Mouse (Mus musculus) lung, postnatal 0 days (tissue): ENCODE measurements around the gene Srarp. TPM values are rescaled to one million over a fixed set of nuclear protein-coding genes. Genes with fewer than 3 reads are reported as not detected.

Source experiments
- ATAC-seq: fragments of 200-750 bp; cut with Nextera tagmentation; 2 replicates; pipeline ENCODE4 v1.8.0; 2017; ENCODE audit warnings: moderate library complexity
- DNase-seq: peaks from one replicate; pipeline ENCODE4 v3.0.0-alpha.2; 2016; ENCODE audit warnings: low spot score
- H3K27ac ChIP-seq: fragments of 300-500 bp; sonication (generic); 2 replicates; pipeline ENCODE4 v1.5.1; 2014; ENCODE audit warnings: antibody characterized with exemption, mild to moderate bottlenecking, low read length, mixed read lengths
- H3K27me3 ChIP-seq: fragments of 300-500 bp; sonication (generic); replicated peaks from 2 replicates; pipeline ENCODE4 v1.6.1; 2014; ENCODE audit warnings: low read length, mixed read lengths; ENCODE audit not compliant: insufficient read depth
- H3K36me3 ChIP-seq: fragments of 300-500 bp; sonication (generic); 2 replicates; pipeline ENCODE4 v1.6.1; 2014; ENCODE audit warnings: low read length, mixed read lengths; ENCODE audit not compliant: insufficient read depth
- H3K4me1 ChIP-seq: fragments of 300-500 bp; sonication (generic); 2 replicates; pipeline ENCODE4 v1.6.1; 2014; ENCODE audit warnings: antibody characterized with exemption, low read depth, low read length, mixed read lengths; ENCODE audit not compliant: insufficient read depth
- H3K4me2 ChIP-seq: fragments of 300-500 bp; sonication (generic); replicated peaks from 2 replicates; pipeline ENCODE4 v1.6.1; 2014; ENCODE audit warnings: low read depth, mild to moderate bottlenecking, low read length, moderate library complexity, mixed read lengths
- H3K4me3 ChIP-seq: fragments of 300-500 bp; sonication (generic); 2 replicates; pipeline ENCODE4 v1.5.1; 2014; ENCODE audit warnings: low read depth, low read length
- H3K9ac ChIP-seq: fragments of 300-500 bp; sonication (generic); replicated peaks from 2 replicates; pipeline ENCODE4 v1.6.1; 2014; ENCODE audit warnings: low read depth, mild to moderate bottlenecking
- H3K9me3 ChIP-seq: fragments of 300-500 bp; sonication (generic); 2 replicates; pipeline ENCODE4 v1.6.1; 2016; ENCODE audit warnings: low read length, mixed read lengths
- CTCF ChIP-seq: IDR thresholded peaks from 2 replicates; pipeline ENCODE4 v1.5.1; 2016; ENCODE audit warnings: antibody characterized with exemption, mild to moderate bottlenecking
- EP300 ChIP-seq: IDR thresholded peaks from 2 replicates; pipeline ENCODE4 v1.6.1; 2016; ENCODE audit warnings: antibody characterized with exemption, mild to moderate bottlenecking, control low read depth
- WGBS: fragments of 180-500 bp; shearing (Covaris S2); extraction: QIAGEN DNeasy Blood & Tissue Kit; methylation state at CpG from one replicate; pipeline ENCODE4 v1.1.7; 2014; 5-methylcytosine and 5-hydroxymethylcytosine counted together
- polyA plus RNA-seq: library from polyadenylated mRNA; unstranded; fragments of >200 nt; fragmentation: Nextera tagmentation; extraction: Ambion mirVana; gene quantifications from 2 replicates; pipeline ENCODE4 v1.2.1, GENCODE M21; 2015

Srarp gene
- polyA plus RNA-seq, 1 experiment from 2014 or later = not detected

DNA sequence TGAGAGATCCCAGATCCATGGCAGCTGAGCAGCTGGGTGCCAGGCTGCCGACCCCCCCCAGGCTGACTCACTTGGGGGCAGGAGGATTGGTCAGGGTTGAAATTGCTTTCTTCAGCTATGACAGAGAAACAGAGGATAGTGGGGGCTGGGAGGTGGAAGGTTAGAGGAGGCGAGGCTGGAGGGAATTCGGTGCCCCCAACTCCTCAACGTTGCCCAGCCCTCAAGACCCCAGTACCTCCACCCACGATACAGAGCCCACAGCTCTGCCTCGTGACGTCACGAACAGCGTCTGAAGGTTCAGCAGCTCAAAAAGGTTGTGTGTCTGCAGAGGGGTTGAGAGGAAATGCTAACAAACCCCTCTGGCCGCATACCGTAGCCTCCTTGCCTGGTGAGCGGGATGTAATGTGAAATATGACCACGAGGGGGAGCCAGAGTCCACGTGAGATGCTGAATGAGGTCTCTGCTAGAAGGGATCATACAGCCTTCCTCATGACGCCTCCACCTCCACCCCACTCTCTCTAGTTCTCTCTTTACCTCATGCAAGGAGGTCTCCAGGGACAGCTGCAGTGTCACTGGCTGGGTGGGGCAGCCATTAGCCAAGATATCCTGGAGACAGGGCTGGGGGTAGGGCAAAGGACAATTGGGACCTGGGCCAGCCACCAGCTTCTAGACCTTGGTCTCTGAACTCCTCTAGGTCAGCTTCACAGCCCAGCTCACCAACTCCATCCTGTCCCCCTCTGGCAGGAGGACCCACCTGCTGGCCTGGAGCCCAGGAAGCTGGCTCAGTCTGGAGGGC is 31.2 kb downstream of the Srarp start:
- Histone ChIP-seq H3K27me3 (no peaks in the 10 kb centered on the region), H3K4me1 (no peaks in the 10 kb centered on the region), H3K9me3 (no peaks in the 10 kb centered on the region), H3K27ac (no peak overlapping the region), H3K4me2 (no peak overlapping the region), H3K36me3 (no peaks in the 10 kb centered on the region), H3K4me3 (no peak overlapping the region), H3K9ac (no peak overlapping the region)
- peak; percentile 83 for DNase-seq
- TF ChIP-seq CTCF = peak; percentile 99
- no peak for TF ChIP-seq EP300
- 12% methylated on average over 15 of the region's 15 CpGs for WGBS
- peak; percentile 71 for ATAC-seq

- no peaks in the 10 kb centered on the region for H3K9me3 ChIP-seq
- H3K4me3 ChIP-seq = no peak overlapping the region
- no peaks in the 10 kb centered on the region for H3K27me3 ChIP-seq
- H3K4me1 ChIP-seq = no peaks in the 10 kb centered on the region
- no peak for DNase-seq
- ATAC-seq = no peak
- WGBS = 81% methylated on average over 15 of the region's 15 CpGs
- H3K9ac ChIP-seq = no peak overlapping the region
- H3K27ac ChIP-seq = no peak overlapping the region
- no peaks in the 10 kb centered on the region for H3K36me3 ChIP-seq
- H3K4me2 ChIP-seq = no peak overlapping the region
- TF ChIP-seq CTCF (no peak), EP300 (no peak)
These were observed 35.7 kb downstream of the Srarp start for GRCm38 (mm10) chr4:141400171-141400570.

- ATAC-seq (no peak), DNase-seq (no peak)
- 34% methylated on average over 12 of the region's 12 CpGs for WGBS
- no peaks in the 10 kb centered on the region for H3K36me3 ChIP-seq
- TF ChIP-seq EP300 = no peak
- no peak for TF ChIP-seq CTCF
- H3K27me3 ChIP-seq = no peaks in the 10 kb centered on the region
- H3K9ac ChIP-seq = no peak within 1 kb of the TSS
- no peak within 1 kb of the TSS for H3K27ac ChIP-seq
- no peak within 1 kb of the TSS for H3K4me2 ChIP-seq
- no peaks in the 10 kb centered on the region for H3K4me1 ChIP-seq
- H3K4me3 ChIP-seq = no peak within 1 kb of the TSS
- no peaks in the 10 kb centered on the region for H3K9me3 ChIP-seq
These were observed 37.4 kb downstream of the Srarp start, which contains the start of gene Clcnka for GRCm38 (mm10) chr4:141398545-141398944. Gene Clcnka, minus strand, starts transcription at chr4:141398724.

GRCm38 (mm10) chr4:141397861-141398260 is 38.0 kb downstream of the Srarp start:
- no peak for TF ChIP-seq CTCF
- TF ChIP-seq EP300 = no peak
- no peaks in the 10 kb centered on the region for H3K36me3 ChIP-seq
- no peak overlapping the region for H3K9ac ChIP-seq
- ATAC-seq (no peak), DNase-seq (no peak)
- H3K4me3 ChIP-seq = no peak overlapping the region
- H3K4me1 ChIP-seq = no peaks in the 10 kb centered on the region
- no peak overlapping the region for H3K4me2 ChIP-seq
- H3K9me3 ChIP-seq = no peaks in the 10 kb centered on the region
- 69% methylated on average over 12 of the region's 12 CpGs for WGBS
- H3K27me3 ChIP-seq = no peaks in the 10 kb centered on the region
- H3K27ac ChIP-seq = no peak overlapping the region

- WGBS = 16% methylated on average over 16 of the region's 16 CpGs
- H3K36me3 ChIP-seq = no peaks in the 10 kb centered on the region
- H3K4me3 ChIP-seq = no peak overlapping the region
These were observed 41.2 kb downstream of the Srarp start for GRCm38 (mm10) chr4:141394751-141395150.

DNA sequence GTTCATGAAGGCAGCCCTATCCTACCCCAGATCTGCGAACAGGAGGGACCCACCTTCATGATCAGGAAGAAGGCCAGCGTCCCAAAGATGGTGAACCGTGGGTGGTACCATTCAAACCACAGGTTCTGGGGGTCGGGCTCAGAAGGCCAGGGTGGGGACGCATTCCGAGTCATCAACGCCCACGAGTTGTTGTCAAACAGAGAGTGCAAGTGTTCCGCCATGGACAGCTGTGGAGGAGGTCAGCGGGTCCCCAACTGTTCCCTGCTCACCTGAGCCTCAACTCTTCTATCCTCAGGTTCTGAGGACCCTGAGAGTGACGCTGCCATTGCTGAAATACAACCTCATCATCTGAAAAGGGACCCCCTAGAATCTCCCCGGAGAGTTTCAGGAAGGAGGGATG is 44.6 kb downstream of the Srarp start:
- no peak for DNase-seq
- 77% methylated on average over 12 of the region's 12 CpGs for WGBS
- no peak overlapping the region for H3K9ac ChIP-seq
- no peak for TF ChIP-seq CTCF
- TF ChIP-seq EP300 = no peak
- no peaks in the 10 kb centered on the region for H3K4me1 ChIP-seq
- no peak overlapping the region for H3K27ac ChIP-seq
- H3K36me3 ChIP-seq = no peaks in the 10 kb centered on the region
- H3K9me3 ChIP-seq = no peaks in the 10 kb centered on the region
- H3K27me3 ChIP-seq = no peaks in the 10 kb centered on the region
- no peak for ATAC-seq
- H3K4me3 ChIP-seq = no peak overlapping the region
- no peak overlapping the region for H3K4me2 ChIP-seq

More at GRCm38 (mm10) chr4:141394751-141395150, 41.2 kb downstream of the Srarp start:
- Histone ChIP-seq H3K27ac (no peak overlapping the region), H3K4me1 (no peaks in the 10 kb centered on the region), H3K4me2 (no peak overlapping the region; the same call in 1 of the 2 replicates), H3K27me3 (no peaks in the 10 kb centered on the region), H3K9ac (no peak overlapping the region), H3K9me3 (no peaks in the 10 kb centered on the region)
- DNase-seq (peak; percentile 35), ATAC-seq (peak; percentile 66)
- TF ChIP-seq CTCF (no peak), EP300 (no peak)
